Mouse (Mus musculus) embryonic facial prominence, embryonic 15.5 days (tissue): ENCODE measurements around the gene Chchd6. TPM values are rescaled to one million over a fixed set of nuclear protein-coding genes. Genes with fewer than 3 reads are reported as not detected.

Source experiments
- ATAC-seq: fragments of 200-750 bp; cut with Nextera tagmentation; 2 replicates; pipeline ENCODE4 v1.8.0; 2017; ENCODE audit warnings: low read depth, moderate TSS enrichment; ENCODE audit not compliant: insufficient number of reproducible peaks, low FRiP score, low TSS enrichment
- H3K27ac ChIP-seq: fragments of 300-500 bp; sonication (generic); replicated peaks from 2 replicates; pipeline ENCODE4 v1.5.1; 2015; ENCODE audit warnings: mild to moderate bottlenecking, inconsistent platforms
- H3K27me3 ChIP-seq: fragments of 300-500 bp; sonication (generic); 2 replicates; pipeline ENCODE4 v1.6.1; 2015; ENCODE audit warnings: inconsistent platforms
- H3K36me3 ChIP-seq: fragments of 300-500 bp; sonication (generic); 2 replicates; pipeline ENCODE4 v1.6.1; 2015; ENCODE audit warnings: mild to moderate bottlenecking, inconsistent platforms
- H3K4me1 ChIP-seq: fragments of 300-500 bp; sonication (generic); 2 replicates; pipeline ENCODE4 v1.6.1; 2015; ENCODE audit warnings: inconsistent platforms
- H3K4me2 ChIP-seq: fragments of 300-500 bp; sonication (generic); replicated peaks from 2 replicates; pipeline ENCODE4 v1.6.1; 2015; ENCODE audit warnings: mild to moderate bottlenecking, inconsistent platforms
- H3K4me3 ChIP-seq: fragments of 300-500 bp; sonication (generic); replicated peaks from 2 replicates; pipeline ENCODE4 v1.5.1; 2015; ENCODE audit warnings: mild to moderate bottlenecking, inconsistent platforms
- H3K9ac ChIP-seq: fragments of 300-500 bp; sonication (generic); 2 replicates; pipeline ENCODE4 v1.6.1; 2015; ENCODE audit warnings: inconsistent platforms
- H3K9me3 ChIP-seq: fragments of 300-500 bp; sonication (generic); replicated peaks from 2 replicates; pipeline ENCODE4 v1.6.1; 2016; ENCODE audit warnings: inconsistent platforms
- WGBS: fragments of 180-500 bp; shearing (Covaris S2); methylation state at CpG from one replicate; pipeline ENCODE4 v1.1.7; 2015; 5-methylcytosine and 5-hydroxymethylcytosine counted together
- polyA plus RNA-seq: library from polyadenylated mRNA; unstranded; fragments of >200 nt; fragmentation: Nextera tagmentation; extraction: Ambion mirVana; gene quantifications from 2 replicates; pipeline ENCODE4 v1.2.1, GENCODE M21; 2015

Gene Chchd6
- polyA plus RNA-seq, 1 experiment from 2014 or later, result 64.9 TPM

DNA sequence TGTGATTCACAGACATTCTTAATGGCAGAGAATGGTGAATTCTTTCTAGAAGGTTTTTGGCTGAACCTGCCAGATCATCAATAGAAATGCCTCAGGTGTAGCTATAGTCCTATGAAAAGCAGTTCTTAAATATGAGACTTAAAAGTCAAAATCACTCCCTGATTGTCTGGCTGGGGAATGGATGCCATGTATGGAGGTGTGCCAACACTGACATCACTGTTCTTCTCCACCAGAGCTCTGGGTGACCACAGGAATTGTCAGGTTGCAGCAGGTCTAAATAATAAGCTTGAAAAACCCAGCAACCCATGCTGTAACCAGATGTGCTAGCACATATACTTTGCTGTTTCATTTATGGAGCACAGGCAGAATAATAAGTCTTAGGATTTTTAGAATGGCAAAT is 87.2 kb downstream of the Chchd6 start:
- Histone ChIP-seq H3K4me2 (no peak overlapping the region), H3K36me3 (no peaks in the 10 kb centered on the region), H3K27ac (no peak overlapping the region), H3K9ac (no peak overlapping the region), H3K4me1 (peaks cover 12% of the 10 kb centered on the region; the same call in 1 of the 2 replicates), H3K4me3 (no peak overlapping the region), H3K9me3 (no peaks in the 10 kb centered on the region), H3K27me3 (no peaks in the 10 kb centered on the region)
- ATAC-seq, result no peak

DNA sequence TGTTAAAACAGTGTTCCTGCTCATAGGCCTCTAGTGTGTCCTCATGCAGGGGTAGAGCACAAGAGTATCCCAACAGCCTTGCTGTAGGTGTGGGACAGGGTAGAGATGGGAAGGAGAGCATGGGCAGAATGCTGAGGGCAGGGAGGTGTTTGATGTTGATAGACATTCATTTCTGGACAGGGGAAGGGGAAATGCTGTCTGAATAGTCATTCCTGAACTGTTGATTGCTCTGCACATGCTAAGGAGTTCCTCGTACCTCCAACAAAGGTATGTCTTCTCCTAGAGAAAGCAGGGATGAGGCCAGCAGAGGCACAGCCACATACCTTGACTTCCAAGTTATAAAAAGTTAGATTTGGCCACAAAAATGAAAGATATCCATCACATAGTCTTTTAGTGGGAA is 95.5 kb downstream of the Chchd6 start:
- Histone ChIP-seq H3K9ac (no peak overlapping the region), H3K4me2 (no peak overlapping the region), H3K27me3 (no peaks in the 10 kb centered on the region), H3K9me3 (no peaks in the 10 kb centered on the region), H3K4me3 (no peak overlapping the region), H3K27ac (no peak overlapping the region), H3K4me1 (no peaks in the 10 kb centered on the region), H3K36me3 (no peaks in the 10 kb centered on the region)
- no peak for ATAC-seq
- 93% methylated on average over 1 of the region's 1 CpGs for WGBS

DNA sequence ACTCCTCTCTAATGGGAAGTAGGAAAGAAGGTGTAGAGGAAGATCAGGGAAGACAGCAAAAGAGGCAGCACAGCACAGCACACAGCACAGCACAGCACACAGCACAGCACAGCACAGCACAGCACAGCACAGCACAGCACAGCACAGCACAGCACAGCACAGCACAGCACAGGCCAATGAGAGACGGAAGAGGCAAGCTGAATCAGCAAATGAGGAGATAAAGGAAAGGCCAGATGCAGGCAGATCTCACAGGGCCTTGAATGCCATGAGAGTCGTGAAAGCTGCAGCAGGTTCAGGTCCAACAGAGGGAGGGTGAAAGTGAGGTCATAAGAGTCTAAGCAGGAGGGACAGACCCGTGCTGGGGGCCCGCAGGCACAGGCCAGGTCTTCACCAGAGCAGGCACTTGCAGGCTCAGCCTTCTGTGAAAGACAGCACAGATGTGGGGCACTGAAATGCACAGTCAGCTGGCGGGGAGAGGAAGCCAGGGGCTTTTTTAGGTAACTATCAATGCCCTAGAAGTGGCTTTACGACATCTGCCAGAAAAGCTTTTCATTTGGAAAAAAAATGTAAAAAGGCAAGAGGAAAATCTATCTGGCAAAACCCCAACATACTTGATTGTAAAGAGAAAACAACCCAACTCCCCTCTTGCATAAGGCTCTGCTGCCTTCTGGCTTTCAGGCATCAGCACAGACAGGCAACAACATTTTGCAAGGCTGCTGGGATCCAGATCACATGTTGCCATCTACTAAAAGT is 96.5 kb downstream of the Chchd6 start:
- Histone ChIP-seq H3K4me3 (no peak overlapping the region), H3K4me2 (no peak overlapping the region), H3K4me1 (no peaks in the 10 kb centered on the region), H3K9me3 (no peaks in the 10 kb centered on the region), H3K27ac (no peak overlapping the region), H3K9ac (no peak overlapping the region), H3K27me3 (no peaks in the 10 kb centered on the region), H3K36me3 (no peaks in the 10 kb centered on the region)
- no peak for ATAC-seq
- WGBS, result 36% methylated on average over 6 of the region's 6 CpGs

- H3K9ac ChIP-seq, result no peak overlapping the region
- H3K36me3 ChIP-seq, result no peaks in the 10 kb centered on the region
- no peak overlapping the region for H3K4me2 ChIP-seq
- no peak overlapping the region for H3K27ac ChIP-seq
- no peak for ATAC-seq
- no peaks in the 10 kb centered on the region for H3K27me3 ChIP-seq
- 90% methylated on average over 1 of the region's 1 CpGs for WGBS
- no peaks in the 10 kb centered on the region for H3K4me1 ChIP-seq
- no peak overlapping the region for H3K4me3 ChIP-seq
- no peaks in the 10 kb centered on the region for H3K9me3 ChIP-seq
These were observed 98.5 kb downstream of the Chchd6 start for GRCm38 (mm10) chr6:89496916-89497315.

DNA sequence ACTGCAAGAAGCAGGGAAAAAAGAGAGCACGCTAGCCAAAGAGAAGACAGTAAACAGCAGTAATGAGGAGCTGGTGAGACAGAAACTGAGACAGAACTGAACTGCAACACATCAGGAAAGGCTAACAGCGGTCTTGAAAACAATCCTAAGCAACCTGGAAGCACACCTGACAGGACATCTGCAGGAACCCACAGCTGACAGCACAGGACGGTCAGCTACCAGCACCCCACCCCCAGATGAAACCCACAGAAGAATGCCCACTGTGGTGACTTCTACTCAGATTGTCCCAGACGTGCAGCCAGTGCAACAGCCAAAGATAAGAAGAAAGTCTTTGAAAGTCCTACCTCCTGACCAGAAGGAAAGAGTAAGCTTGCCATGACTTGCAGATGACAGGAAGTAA is 103.1 kb downstream of the Chchd6 start:
- Histone ChIP-seq H3K4me3 (no peak overlapping the region), H3K27me3 (no peaks in the 10 kb centered on the region), H3K27ac (no peak overlapping the region), H3K4me2 (no peak overlapping the region), H3K4me1 (no peaks in the 10 kb centered on the region), H3K9ac (no peak overlapping the region), H3K36me3 (no peaks in the 10 kb centered on the region), H3K9me3 (no peaks in the 10 kb centered on the region)
- 78% methylated on average over 4 of the region's 4 CpGs for WGBS
- ATAC-seq, result no peak

DNA sequence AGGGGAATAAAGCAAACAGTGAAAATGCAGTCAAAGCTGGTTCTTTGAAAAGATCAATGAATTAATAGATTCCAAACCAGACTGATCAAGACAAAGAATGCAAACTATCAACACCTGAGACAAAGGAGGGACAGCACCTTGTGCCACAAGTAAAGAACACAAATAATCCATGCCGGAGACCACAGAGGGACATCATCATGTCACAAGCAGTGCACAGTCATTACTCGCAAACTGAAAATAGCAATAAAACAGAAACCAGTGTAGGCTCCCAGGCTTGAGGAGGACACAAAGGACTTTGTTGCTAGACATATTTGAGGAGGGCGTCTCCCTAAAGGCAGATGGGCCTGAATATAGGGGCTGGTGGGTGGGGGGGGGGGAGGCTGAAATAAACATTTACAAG is 105.1 kb downstream of the Chchd6 start:
- ATAC-seq, result no peak
- 93% methylated on average over 3 of the region's 3 CpGs for WGBS

GRCm38 (mm10) chr6:89489533-89489932 is 105.9 kb downstream of the Chchd6 start:
- H3K4me3 ChIP-seq, result no peak overlapping the region
- H3K9me3 ChIP-seq, result no peaks in the 10 kb centered on the region
- no peak overlapping the region for H3K27ac ChIP-seq
- no peaks in the 10 kb centered on the region for H3K4me1 ChIP-seq
- H3K36me3 ChIP-seq, result no peaks in the 10 kb centered on the region
- no peak for ATAC-seq
- no peaks in the 10 kb centered on the region for H3K27me3 ChIP-seq
- no peak overlapping the region for H3K9ac ChIP-seq
- WGBS, result 87% methylated on average over 1 of the region's 1 CpGs
- no peak overlapping the region for H3K4me2 ChIP-seq

More for the DNA sequence above, 105.1 kb downstream of the Chchd6 start:
- no peak overlapping the region for H3K4me3 ChIP-seq
- H3K27ac ChIP-seq, result no peak overlapping the region
- no peaks in the 10 kb centered on the region for H3K4me1 ChIP-seq
- no peaks in the 10 kb centered on the region for H3K36me3 ChIP-seq
- no peak overlapping the region for H3K4me2 ChIP-seq
- H3K9me3 ChIP-seq, result no peaks in the 10 kb centered on the region
- H3K27me3 ChIP-seq, result no peaks in the 10 kb centered on the region
- no peak overlapping the region for H3K9ac ChIP-seq

GRCm38 (mm10) chr6:89486055-89486454 is 109.4 kb downstream of the Chchd6 start:
- Histone ChIP-seq H3K4me2 (no peak overlapping the region), H3K9me3 (no peaks in the 10 kb centered on the region), H3K36me3 (no peaks in the 10 kb centered on the region), H3K27ac (no peak overlapping the region), H3K4me3 (no peak overlapping the region), H3K4me1 (no peaks in the 10 kb centered on the region), H3K27me3 (no peaks in the 10 kb centered on the region), H3K9ac (no peak overlapping the region)
- no peak for ATAC-seq
- whole genome bisulfite sequencing, result 57% methylated on average over 4 of the region's 4 CpGs

DNA sequence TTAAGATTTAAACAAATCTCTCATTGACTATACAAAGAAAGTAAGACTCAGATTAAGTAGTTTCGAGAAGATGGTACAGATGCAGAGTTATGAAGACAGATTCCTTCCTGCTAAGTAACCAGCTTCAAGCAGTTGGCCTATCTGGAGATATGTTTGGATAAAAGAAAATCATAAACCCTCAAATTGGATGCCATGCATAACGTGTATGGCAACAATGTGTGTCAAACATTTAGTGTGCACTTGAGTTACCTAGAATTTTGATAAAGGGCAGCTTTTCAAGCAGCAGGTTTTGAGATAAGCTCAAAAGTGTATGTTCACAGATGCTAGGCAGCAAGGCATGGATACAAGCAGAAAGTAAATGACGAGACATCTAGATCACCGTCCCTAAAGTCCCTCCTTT is 114.3 kb downstream of the Chchd6 start:
- H3K4me2 ChIP-seq, result no peak overlapping the region
- WGBS, result 80% methylated on average over 4 of the region's 4 CpGs
- no peaks in the 10 kb centered on the region for H3K36me3 ChIP-seq
- H3K9me3 ChIP-seq, result no peaks in the 10 kb centered on the region
- H3K9ac ChIP-seq, result no peak overlapping the region
- no peaks in the 10 kb centered on the region for H3K4me1 ChIP-seq
- no peak overlapping the region for H3K27ac ChIP-seq
- H3K4me3 ChIP-seq, result no peak overlapping the region
- ATAC-seq, result no peak
- no peaks in the 10 kb centered on the region for H3K27me3 ChIP-seq

- no peak for ATAC-seq
- Histone ChIP-seq H3K9me3 (no peaks in the 10 kb centered on the region), H3K27me3 (no peaks in the 10 kb centered on the region), H3K4me2 (no peak overlapping the region), H3K4me3 (no peak overlapping the region), H3K27ac (no peak overlapping the region), H3K4me1 (peaks cover 4% of the 10 kb centered on the region; the same call in 1 of the 2 replicates), H3K36me3 (no peaks in the 10 kb centered on the region), H3K9ac (no peak overlapping the region)
These were observed 127.5 kb downstream of the Chchd6 start for GRCm38 (mm10) chr6:89467908-89468307.

GRCm38 (mm10) chr6:89467290-89467689 is 128.2 kb downstream of the Chchd6 start:
- Histone ChIP-seq H3K27me3 (no peaks in the 10 kb centered on the region), H3K9ac (no peak overlapping the region), H3K27ac (no peak overlapping the region), H3K36me3 (no peaks in the 10 kb centered on the region), H3K4me3 (no peak overlapping the region), H3K4me2 (no peak overlapping the region), H3K9me3 (no peaks in the 10 kb centered on the region), H3K4me1 (peaks cover 9% of the 10 kb centered on the region)
- ATAC-seq, result no peak
- WGBS, result 81% methylated on average over 9 of the region's 9 CpGs

- Histone ChIP-seq H3K27me3 (no peaks in the 10 kb centered on the region), H3K9me3 (no peaks in the 10 kb centered on the region), H3K27ac (no peak overlapping the region), H3K4me2 (no peak overlapping the region), H3K4me3 (no peak overlapping the region), H3K36me3 (no peaks in the 10 kb centered on the region), H3K9ac (no peak overlapping the region), H3K4me1 (peaks cover 13% of the 10 kb centered on the region)
- ATAC-seq, result no peak
- WGBS, result 60% methylated on average over 3 of the region's 3 CpGs
These were observed 128.6 kb downstream of the Chchd6 start for GRCm38 (mm10) chr6:89466875-89467274.
